Mouse (Mus musculus) lung, postnatal 0 days (tissue): ENCODE results near the gene Adamtsl5. TPM values are rescaled to one million over a fixed set of nuclear protein-coding genes. Genes with fewer than 3 reads are reported as not detected.

ENCODE experiments used
- ATAC-seq: fragments of 200-750 bp; cut with Nextera tagmentation; 2 replicates; pipeline ENCODE4 v1.8.0; 2017; ENCODE audit warnings: moderate library complexity
- DNase-seq: peaks from one replicate; pipeline ENCODE4 v3.0.0-alpha.2; 2016; ENCODE audit warnings: low spot score
- H3K27ac ChIP-seq: fragments of 300-500 bp; sonication (generic); 2 replicates; pipeline ENCODE4 v1.5.1; 2014; ENCODE audit warnings: antibody characterized with exemption, mild to moderate bottlenecking, low read length, mixed read lengths
- H3K27me3 ChIP-seq: fragments of 300-500 bp; sonication (generic); replicated peaks from 2 replicates; pipeline ENCODE4 v1.6.1; 2014; ENCODE audit warnings: low read length, mixed read lengths; ENCODE audit not compliant: insufficient read depth
- H3K36me3 ChIP-seq: fragments of 300-500 bp; sonication (generic); 2 replicates; pipeline ENCODE4 v1.6.1; 2014; ENCODE audit warnings: low read length, mixed read lengths; ENCODE audit not compliant: insufficient read depth
- H3K4me1 ChIP-seq: fragments of 300-500 bp; sonication (generic); 2 replicates; pipeline ENCODE4 v1.6.1; 2014; ENCODE audit warnings: antibody characterized with exemption, low read depth, low read length, mixed read lengths; ENCODE audit not compliant: insufficient read depth
- H3K4me2 ChIP-seq: fragments of 300-500 bp; sonication (generic); replicated peaks from 2 replicates; pipeline ENCODE4 v1.6.1; 2014; ENCODE audit warnings: low read depth, mild to moderate bottlenecking, low read length, moderate library complexity, mixed read lengths
- H3K4me3 ChIP-seq: fragments of 300-500 bp; sonication (generic); 2 replicates; pipeline ENCODE4 v1.5.1; 2014; ENCODE audit warnings: low read depth, low read length
- H3K9ac ChIP-seq: fragments of 300-500 bp; sonication (generic); replicated peaks from 2 replicates; pipeline ENCODE4 v1.6.1; 2014; ENCODE audit warnings: low read depth, mild to moderate bottlenecking
- H3K9me3 ChIP-seq: fragments of 300-500 bp; sonication (generic); 2 replicates; pipeline ENCODE4 v1.6.1; 2016; ENCODE audit warnings: low read length, mixed read lengths
- CTCF ChIP-seq: IDR thresholded peaks from 2 replicates; pipeline ENCODE4 v1.5.1; 2016; ENCODE audit warnings: antibody characterized with exemption, mild to moderate bottlenecking
- EP300 ChIP-seq: IDR thresholded peaks from 2 replicates; pipeline ENCODE4 v1.6.1; 2016; ENCODE audit warnings: antibody characterized with exemption, mild to moderate bottlenecking, control low read depth
- WGBS: fragments of 180-500 bp; shearing (Covaris S2); extraction: QIAGEN DNeasy Blood & Tissue Kit; methylation state at CpG from one replicate; pipeline ENCODE4 v1.1.7; 2014; 5-methylcytosine and 5-hydroxymethylcytosine counted together
- polyA plus RNA-seq: library from polyadenylated mRNA; unstranded; fragments of >200 nt; fragmentation: Nextera tagmentation; extraction: Ambion mirVana; gene quantifications from 2 replicates; pipeline ENCODE4 v1.2.1, GENCODE M21; 2015

The Adamtsl5 gene
- polyA plus RNA-seq, 1 experiment from 2014 or later, result 6.4 TPM

- DNase-seq, result no peak
- Histone ChIP-seq H3K9me3 (no peaks in the 10 kb centered on the region), H3K27ac (no peak overlapping the region), H3K4me1 (no peaks in the 10 kb centered on the region; the same call in 1 of the 2 replicates), H3K36me3 (no peaks in the 10 kb centered on the region), H3K9ac (no peak overlapping the region), H3K4me2 (no peak overlapping the region), H3K27me3 (peaks cover 7% of the 10 kb centered on the region), H3K4me3 (no peak overlapping the region)
- WGBS, result 80% methylated on average over 12 of the region's 12 CpGs
- no peak for ATAC-seq
- no peak for TF ChIP-seq CTCF
- TF ChIP-seq EP300, result no peak
These were observed 11.9 kb downstream of the Adamtsl5 start for GRCm38 (mm10) chr10:80336263-80336662.

DNA sequence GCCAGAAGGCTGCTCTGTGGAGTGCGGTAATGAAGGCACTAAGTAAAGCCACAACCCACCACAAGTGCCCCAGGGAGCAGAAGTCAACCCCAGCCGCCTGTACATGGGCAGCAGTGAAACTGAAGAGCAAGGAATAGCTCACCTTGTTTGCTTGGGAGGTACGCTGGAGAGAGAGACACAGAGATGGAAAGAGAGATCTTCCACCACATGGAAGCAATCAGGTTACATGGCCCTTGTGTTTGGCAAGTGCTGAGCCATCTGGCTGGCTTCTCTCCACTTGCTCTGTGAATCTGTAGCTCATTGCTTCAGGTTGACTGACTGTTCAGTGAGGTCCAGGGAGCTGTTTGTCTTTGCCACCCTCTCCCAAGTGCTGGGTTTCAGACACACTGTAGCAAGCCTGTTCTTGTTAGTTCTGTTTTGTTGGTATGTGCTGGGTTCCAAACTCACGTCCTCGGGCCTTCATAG lies 15.7 kb downstream of the Adamtsl5 start:
- 79% methylated on average over 5 of the region's 5 CpGs for WGBS
- Histone ChIP-seq H3K4me3 (no peak overlapping the region), H3K4me2 (no peak overlapping the region), H3K36me3 (no peaks in the 10 kb centered on the region), H3K27ac (no peak overlapping the region; the same call in 1 of the 2 replicates), H3K4me1 (peaks cover 4% of the 10 kb centered on the region), H3K9ac (no peak overlapping the region), H3K9me3 (no peaks in the 10 kb centered on the region), H3K27me3 (no peaks in the 10 kb centered on the region; the same call in 1 of the 2 replicates)
- no peak for DNase-seq
- ATAC-seq, result no peak
- TF ChIP-seq CTCF (no peak), EP300 (no peak)

GRCm38 (mm10) chr10:80331636-80332524 lies 16.3 kb downstream of the Adamtsl5 start:
- TF ChIP-seq EP300 (no peak), CTCF (no peak)
- peaks cover 4% of the 10 kb centered on the region for H3K4me1 ChIP-seq
- H3K4me2 ChIP-seq, result peak overlapping the region; percentile 78; the same call in 1 of the 2 replicates
- H3K9ac ChIP-seq, result no peak overlapping the region
- no peak overlapping the region for H3K4me3 ChIP-seq
- H3K36me3 ChIP-seq, result no peaks in the 10 kb centered on the region
- ATAC-seq (no peak), DNase-seq (no peak)
- WGBS, result 54% methylated on average over 10 of the region's 10 CpGs
- no peaks in the 10 kb centered on the region for H3K9me3 ChIP-seq
- peak overlapping the region; percentile 51 for H3K27ac ChIP-seq
- H3K27me3 ChIP-seq, result no peaks in the 10 kb centered on the region; the same call in 1 of the 2 replicates

DNA sequence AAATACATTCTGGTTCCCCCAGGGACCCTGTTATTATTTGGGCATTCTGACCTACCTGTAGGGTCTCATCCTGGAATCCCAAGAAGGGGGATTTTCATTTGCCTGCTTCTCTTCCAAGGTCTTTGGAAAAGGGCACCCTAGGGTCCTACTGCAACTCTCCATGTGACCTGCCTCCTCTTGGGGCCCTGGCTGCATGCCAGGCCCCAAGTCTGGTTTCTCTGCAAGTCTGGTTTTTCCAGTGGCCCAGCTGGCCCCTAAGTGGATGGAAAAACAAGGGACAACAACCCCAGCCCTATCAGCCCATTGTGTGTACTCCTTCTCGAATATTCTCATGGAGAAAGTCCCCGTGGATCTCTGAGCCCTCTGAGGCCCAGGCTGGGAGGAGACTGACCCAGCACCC lies 17.3 kb downstream of the Adamtsl5 start:
- no peaks in the 10 kb centered on the region for H3K9me3 ChIP-seq
- H3K4me3 ChIP-seq, result no peak overlapping the region
- no peak overlapping the region for H3K9ac ChIP-seq
- no peaks in the 10 kb centered on the region for H3K36me3 ChIP-seq
- H3K27ac ChIP-seq, result peak overlapping the region; percentile 51; the same call in 1 of the 2 replicates
- no peak for TF ChIP-seq CTCF
- TF ChIP-seq EP300, result 0 out of 2 replicates have a peak, but pooled peaks have one; percentile 25
- peak overlapping the region; percentile 78 for H3K4me2 ChIP-seq
- DNase-seq, result peak; percentile 49
- H3K27me3 ChIP-seq, result no peaks in the 10 kb centered on the region; the same call in 1 of the 2 replicates
- ATAC-seq, result no peak
- H3K4me1 ChIP-seq, result peaks cover 4% of the 10 kb centered on the region
- WGBS, result 50% methylated on average over 2 of the region's 2 CpGs

GRCm38 (mm10) chr10:80330084-80330483 lies 18.1 kb downstream of the Adamtsl5 start:
- no peak for DNase-seq
- Histone ChIP-seq H3K9me3 (no peaks in the 10 kb centered on the region), H3K36me3 (no peaks in the 10 kb centered on the region), H3K9ac (no peak overlapping the region), H3K27me3 (no peaks in the 10 kb centered on the region; the same call in 1 of the 2 replicates), H3K4me1 (peaks cover 4% of the 10 kb centered on the region), H3K4me3 (peak overlapping the region; percentile 40), H3K4me2 (peak overlapping the region; percentile 78), H3K27ac (peak overlapping the region; percentile 16; the same call in 1 of the 2 replicates)
- ATAC-seq, result no peak
- under 1% methylated on average over 32 of the region's 41 CpGs for WGBS
- no peak for TF ChIP-seq CTCF
- no peak for TF ChIP-seq EP300

DNA sequence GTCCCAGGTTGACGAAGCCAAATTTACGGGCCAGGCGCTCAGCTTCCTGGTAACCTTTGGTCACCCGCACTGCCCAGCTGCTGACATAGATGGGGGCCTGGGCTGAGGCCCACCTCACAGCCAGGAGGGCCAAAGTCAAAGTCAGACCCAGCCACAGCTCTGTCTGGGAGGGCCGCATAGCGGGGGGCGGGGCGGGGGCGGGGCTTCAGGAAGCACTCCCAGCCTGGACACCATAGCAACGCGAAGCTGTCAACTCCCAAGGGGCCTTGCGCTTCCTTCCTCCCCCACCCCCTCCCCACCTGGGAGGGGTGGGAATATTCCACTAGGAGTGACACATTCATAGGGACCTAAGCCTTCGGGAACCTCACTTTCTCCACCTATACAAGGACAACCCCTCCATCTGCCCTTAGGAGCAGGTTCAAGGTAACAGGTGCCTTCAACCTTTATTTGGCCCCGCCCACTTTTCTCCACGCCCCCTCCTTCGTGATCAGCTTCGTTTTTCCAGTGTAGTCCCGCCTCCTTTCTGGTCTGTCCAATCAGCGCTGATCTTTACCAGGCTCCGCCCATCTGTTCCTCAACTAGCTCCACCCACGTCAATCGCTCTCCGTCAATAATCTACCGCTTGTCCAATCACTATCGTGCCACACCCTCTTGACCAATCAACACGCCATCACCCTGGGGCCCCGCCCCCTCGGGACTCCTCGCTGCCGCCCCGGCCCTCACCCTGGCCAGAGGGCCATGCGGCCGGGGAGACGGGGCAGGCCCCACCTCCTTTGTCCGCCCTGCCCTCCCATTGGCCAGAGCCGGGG lies 18.7 kb downstream of the Adamtsl5 start, which contains the start of the genes Pcsk4 and Reep6:
Gene Pcsk4, minus strand, starts transcription at position 226 of the 809 bp plus-strand sequence.
Gene Reep6, plus strand, starts transcription at position 681 of the 809 bp plus-strand sequence.
- H3K9ac ChIP-seq, result no peak within 1 kb of the TSS
- no peaks in the 10 kb centered on the region for H3K36me3 ChIP-seq
- DNase-seq (peak; percentile 99), ATAC-seq (peak; percentile 97)
- H3K4me2 ChIP-seq, result peak within 1 kb of the TSS; percentile 78
- TF ChIP-seq EP300 (no peak), CTCF (no peak)
- no peaks in the 10 kb centered on the region for H3K9me3 ChIP-seq
- H3K4me1 ChIP-seq, result peaks cover 4% of the 10 kb centered on the region
- H3K4me3 ChIP-seq, result peak within 1 kb of the TSS; percentile 40
- peak within 1 kb of the TSS; percentile 16; the same call in 1 of the 2 replicates for H3K27ac ChIP-seq
- 5% methylated on average over 31 of the region's 36 CpGs for WGBS
- no peaks in the 10 kb centered on the region; the same call in 1 of the 2 replicates for H3K27me3 ChIP-seq
